Mouse (Mus musculus) thymus, postnatal 4 days (tissue): ENCODE measurements around the gene Abl1.
A peak's percentile ranks its signal among the peaks of the same experiment; 100 is the strongest.

ENCODE experiments used
- DNase-seq: peaks from one replicate; pipeline ENCODE4 v3.0.0; 2021

The Abl1 gene

DNA sequence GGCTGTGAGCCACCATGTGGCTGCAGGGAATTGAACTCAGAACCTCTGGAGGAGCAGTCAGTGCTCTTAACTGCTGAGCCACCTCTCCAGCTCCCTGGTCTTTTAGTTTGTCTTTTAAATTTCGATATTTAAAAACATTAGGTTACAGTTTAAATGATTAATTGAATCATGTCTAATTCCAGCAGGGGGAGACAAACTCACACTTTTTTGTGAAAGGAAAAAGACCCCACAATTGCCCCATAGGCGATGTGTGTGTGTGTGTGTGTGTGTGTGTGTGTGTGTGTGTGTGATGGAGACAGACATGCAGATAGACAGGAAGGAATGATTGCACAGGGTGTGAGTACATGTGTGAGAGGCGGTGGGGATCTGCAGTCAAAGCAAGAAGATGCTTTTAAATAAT, 100.1 kb downstream of the Abl1 start:
- DNase-seq: no peak

DNA sequence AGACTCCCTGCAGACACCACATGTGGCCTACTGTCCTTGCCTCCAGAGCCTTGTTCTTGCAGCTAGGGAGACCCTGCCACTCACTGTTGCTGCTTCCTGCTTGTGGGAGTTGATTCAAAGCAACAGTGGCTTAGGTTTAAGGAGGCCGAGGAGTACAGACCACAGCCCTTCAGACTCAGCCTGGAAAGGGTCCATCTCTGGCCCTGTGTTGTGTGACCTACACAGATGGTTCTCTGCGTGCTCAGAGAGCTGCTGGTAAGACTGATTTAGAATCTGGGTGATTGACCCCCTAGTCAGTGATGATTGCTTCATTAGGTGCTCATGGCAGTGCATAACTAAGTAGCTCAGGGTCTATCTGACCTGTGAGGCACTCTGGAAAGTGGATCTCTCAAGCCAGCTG, 101.0 kb downstream of the Abl1 start:
- DNase-seq: no peak

DNA sequence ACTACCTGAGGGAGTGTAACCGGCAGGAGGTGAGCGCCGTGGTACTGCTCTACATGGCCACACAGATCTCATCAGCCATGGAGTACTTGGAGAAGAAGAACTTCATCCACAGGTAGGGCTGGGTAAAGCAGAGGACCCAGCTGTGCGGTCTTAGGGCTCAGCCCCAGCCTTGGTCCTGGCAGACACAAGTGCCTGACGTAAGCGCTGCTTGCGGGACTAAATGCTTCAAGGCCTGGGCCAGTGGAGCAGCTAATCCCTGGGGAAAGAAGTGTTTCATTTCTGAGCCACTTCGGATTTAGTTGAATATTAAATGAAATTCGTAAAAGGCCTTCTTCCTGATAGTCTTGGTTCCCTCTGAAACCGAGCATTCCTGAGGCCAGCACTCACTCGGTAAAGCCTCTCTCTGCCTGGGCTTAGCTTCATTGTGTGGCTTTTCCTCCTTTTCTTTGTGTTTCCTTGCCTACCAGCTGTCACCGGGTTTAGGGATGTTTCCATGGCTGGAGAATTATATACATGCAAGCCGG, 102.6 kb downstream of the Abl1 start:
- DNase-seq: no peak

DNA sequence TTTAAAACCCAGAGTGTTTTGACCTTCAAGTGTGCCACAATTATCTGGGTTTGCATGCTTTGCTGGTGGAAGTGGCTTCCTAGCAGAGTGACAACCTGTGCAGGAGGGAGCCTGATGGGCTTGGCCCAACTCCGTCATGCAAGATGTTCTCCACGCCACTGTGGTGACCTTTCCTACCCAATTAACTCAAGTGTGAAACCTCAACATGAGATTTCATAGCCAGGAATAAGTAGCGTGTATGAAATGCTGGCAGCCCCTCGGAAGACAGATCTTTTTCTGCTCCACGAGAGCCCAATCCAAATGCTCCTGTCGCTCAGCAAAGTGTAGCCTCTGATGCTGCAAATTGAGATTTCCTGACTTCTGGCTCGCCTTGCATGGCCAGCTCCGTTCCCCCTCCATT, 103.1 kb downstream of the Abl1 start:
- no peak for DNase-seq

DNA sequence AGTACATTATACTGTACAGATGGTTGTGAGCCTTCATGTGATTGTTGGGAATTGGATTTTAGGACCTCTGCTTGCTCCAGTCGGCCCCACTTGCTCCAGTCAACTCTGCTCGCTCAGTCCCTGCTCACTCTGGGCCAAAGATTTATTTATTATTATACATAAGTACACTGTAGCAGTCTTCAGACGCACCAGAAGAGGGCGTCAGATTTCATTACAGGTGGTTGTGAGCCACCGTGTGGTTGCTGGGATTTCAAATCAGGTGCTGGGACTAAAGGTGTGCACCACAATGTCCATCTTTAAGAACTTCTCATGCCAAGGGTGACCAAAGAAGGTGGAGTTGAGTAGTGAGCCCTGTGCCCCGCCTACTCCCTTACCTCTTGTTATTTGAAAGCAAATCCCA, 104.4 kb downstream of the Abl1 start:
- no peak for DNase-seq

DNA sequence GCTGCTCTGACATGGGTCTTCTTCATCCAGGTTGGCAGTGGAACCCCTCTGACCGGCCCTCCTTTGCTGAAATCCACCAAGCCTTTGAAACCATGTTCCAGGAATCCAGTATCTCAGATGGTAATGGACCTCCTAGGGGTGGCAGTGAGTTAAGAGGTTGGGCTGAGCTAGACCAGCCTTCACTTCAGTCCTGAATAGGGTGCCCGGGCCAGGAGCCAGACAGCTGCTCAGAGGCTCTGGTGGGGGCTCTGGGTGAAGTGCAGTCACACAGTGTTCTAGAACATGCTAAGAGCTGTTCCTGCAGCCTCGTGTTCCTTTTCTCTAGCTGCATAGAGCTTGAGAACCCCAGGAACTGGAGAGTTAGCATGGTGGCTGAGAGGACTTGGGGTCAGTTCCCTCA, 108.8 kb downstream of the Abl1 start:
- no peak for DNase-seq

DNA sequence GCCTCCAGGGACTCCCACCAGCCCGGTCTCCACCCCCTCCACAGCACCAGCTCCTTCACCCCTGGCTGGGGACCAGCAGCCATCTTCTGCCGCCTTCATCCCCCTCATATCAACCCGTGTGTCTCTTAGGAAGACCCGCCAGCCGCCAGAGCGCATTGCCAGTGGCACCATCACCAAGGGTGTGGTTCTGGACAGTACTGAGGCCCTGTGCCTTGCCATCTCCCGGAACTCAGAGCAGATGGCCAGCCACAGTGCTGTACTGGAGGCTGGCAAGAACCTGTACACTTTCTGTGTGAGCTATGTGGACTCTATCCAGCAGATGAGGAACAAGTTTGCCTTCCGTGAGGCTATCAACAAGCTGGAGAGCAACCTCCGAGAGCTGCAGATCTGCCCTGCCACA, 113.2 kb downstream of the Abl1 start:
- no peak for DNase-seq

DNA sequence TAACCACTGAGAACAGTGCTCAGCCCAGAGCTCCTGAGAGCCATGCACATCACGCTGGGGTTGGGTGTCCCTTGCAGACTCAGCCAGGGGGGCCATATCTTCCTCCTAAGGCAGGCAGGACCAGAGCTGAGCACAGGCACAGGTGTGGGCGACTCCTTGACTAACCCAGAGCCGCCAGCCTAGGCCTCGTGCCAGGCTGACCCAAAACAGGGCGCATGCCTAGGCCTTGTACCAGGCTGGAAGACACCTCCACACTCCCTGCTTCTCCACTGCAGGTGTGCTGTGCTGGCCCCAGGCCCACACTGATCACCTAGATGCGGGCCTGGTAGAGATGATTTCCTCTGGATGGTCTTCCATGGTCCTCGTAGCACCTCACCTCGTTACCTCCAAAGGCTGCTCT, 114.6 kb downstream of the Abl1 start:
- no peak for DNase-seq

DNA sequence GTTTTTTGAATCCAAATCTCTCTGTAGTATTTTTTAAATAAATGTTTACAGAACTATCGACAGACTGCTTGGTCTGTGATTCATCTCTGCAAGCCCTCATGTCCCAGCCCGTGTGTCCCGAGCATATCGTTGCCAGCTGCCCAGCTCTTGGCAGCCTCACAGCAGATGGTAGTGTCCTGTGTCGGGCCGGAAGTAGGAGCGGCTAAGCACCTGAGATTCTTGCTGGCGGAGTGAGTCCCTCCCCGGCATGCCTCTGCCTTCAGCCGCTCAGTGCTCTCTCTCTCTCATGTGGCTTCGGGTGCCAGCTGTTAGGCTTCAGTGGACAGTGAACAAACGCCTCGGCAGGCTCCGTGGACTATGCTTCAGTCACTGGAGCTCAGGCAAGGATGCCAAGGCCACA, 115.3 kb downstream of the Abl1 start:
- no peak for DNase-seq

DNA sequence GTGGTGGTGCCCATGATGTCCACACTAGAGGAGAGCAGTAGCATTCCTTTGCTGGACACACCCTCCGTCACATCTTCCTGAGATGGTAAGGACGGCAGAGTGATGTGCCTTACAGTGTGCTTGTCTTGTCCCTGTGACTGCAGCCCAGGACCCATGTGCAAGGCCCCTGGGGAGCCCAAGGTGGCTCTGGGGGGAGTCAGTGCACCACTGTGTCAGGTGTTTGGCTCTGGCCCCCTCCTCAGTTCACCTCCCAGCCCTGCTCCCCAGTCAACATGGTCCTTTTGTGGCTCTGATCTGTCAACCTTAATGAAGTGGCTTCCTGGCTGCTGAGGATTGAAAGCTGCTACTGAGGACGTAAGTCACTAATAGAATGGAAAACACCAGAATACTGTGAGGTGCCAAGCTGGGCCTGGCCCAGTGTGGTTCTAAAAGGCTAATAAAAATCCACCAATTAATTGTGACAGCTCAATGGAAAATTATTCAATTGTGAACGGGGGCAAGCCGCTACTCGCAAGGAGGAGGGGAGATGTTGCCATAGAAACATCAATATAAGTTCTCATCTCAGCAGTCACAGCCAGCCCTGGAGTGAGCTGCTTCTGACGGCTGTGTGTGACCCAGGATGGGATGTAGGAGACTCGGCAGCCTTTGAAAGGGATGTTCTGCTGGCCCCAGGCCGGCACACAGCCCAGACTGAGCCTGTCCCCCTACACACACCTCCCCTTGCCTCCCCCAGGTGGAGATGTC, 118.6 kb downstream of the Abl1 start:
- no peak for DNase-seq

DNA sequence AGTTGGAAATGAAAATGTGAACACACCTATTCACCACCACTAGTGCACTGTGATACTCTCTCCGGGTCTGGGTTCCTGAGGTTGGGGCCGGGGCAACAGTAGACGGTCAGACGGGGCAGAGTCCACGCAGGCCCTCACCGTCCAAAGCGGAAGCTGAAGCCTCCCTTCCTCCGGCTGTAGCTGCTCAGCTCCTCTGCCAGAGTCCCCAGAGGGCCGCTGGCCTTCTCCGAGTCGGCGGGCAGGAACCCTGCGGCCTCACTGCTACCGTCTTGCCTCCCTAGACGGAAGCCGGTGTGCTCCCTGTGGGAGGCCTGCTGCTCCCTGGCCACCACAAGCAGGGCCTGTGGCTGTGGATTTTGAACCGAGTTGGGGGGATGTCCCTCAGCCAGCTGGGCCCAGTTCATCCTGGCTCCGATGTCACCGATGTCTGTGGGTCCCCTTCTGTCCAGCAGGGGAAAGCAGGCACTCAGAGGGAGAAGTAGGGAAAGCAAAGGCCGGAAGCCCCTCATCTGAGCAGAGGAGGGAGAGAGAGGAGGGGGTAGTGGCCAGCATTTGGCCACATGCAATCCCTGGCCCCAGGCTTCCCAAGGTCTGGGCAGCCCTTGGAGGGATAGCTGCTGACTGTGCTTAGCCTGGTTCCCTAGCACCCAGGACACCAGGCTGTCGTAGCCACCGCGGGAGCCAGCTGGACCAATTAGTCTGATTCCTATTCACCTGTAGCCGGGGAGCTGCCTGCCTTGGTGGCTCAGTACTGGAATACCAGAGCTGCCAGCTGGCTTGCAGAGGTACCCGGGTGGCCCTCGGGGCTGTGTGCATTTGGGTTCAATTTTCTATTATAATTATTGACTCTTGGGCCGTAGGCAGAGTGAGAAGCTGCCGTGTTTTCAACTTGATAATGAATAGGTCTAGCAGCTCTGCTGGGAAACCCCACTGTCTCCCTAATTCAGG, 120.5 kb downstream of the Abl1 start:
- DNase-seq: no peak

DNA sequence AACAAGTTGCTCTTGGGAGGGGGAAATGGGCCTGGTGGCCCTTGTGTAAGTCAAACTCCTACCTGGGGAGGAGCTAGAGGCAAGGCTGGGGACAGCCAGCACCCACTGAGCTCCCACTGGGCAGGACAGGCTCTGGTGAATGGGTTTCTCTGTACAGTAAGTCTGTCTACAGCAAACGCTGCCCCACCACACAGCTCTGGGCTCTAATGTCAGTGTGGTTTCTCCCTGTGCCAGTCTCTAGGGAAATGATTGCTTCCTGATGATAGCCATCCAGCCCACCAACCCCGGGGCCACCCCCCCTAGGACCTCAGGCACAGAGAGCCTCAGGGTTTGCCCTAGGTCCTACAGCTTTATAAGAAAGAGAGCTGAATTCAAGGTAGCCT, 121.2 kb downstream of the Abl1 start:
- no peak for DNase-seq

DNA sequence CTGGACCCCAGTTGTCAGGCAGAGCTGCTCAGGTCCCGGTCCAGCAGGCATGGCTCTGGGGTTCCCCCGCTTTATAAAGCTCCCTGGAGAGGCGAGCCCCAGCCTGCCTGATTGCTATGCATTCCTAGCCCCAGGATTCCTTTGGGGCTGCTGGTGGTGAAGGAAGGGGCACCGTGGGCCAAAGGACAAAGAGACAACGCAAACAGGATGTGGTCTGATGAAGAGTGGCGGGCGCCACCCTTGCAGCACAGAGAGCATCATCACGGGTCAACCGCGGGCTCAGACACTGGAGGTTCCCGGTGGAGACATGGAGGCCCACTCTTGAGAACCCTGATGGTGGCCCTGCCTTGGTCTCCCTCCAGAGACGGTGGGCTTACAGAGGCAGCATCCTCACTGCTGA, 122.3 kb downstream of the Abl1 start, which contains the start of gene Qrfp:
Gene Qrfp, minus strand, starts transcription at position 137 of the 400 bp plus-strand sequence.
- DNase-seq: no peak

DNA sequence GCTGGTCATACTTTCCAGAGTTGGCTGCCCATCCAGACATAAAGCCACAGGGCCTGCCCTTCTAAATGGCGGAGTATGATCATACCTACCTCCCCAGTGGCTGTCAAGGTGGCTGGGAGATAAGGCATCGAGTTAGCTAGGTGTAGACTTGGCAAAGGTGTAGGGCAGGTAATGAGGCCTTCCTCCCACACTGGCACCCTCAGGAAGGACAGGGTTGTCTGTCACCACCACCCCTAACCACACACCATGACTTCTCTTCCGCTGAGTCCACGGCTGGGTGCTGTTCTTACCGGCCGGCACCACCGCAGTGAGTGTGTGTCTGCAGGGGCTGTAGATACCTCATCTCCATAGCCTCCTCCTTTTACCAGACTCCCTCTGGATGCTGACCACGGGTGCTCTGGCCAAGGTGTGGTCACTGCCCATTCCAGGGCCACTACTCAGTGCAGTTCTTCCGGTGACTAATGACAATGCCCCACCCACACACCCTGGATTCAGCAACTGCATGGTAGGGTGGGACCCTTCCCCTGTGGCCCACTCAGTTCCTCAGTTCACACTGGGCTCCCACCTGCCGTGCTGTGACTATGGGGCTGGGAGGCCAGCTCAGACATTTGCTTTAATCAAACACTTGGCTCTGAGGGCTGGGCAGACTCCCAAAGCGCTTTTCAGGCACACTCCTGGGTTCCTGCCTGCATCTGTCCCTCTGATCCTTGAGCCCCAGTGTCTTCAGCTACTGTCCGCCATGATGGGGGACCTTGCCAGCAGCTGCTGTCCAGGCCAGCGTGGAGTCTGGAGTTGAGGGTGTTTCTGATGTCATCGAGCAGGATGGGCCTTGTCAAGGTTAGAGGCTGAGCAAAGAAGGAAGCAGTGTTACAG, 123.1 kb downstream of the Abl1 start:
- no peak for DNase-seq

DNA sequence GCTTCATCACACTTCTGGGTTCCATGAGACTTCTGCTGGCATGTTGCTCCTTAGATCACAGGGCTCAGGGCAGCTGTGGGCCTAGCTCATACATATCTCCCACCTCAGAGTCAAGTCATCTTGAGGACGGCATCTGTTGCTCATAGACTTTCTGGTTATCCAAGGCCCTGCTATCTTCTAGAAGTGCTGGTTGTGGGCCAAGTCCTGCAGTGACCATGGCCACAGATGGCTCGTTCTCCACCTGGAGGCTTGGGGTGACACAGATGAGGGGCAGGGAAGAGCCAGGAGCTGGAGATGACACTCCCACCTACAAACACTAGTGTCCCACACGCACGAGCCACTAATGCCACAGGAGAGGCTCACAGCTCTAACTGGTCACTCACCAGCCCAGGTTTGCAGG, 125.5 kb downstream of the Abl1 start:
- DNase-seq: no peak

DNA sequence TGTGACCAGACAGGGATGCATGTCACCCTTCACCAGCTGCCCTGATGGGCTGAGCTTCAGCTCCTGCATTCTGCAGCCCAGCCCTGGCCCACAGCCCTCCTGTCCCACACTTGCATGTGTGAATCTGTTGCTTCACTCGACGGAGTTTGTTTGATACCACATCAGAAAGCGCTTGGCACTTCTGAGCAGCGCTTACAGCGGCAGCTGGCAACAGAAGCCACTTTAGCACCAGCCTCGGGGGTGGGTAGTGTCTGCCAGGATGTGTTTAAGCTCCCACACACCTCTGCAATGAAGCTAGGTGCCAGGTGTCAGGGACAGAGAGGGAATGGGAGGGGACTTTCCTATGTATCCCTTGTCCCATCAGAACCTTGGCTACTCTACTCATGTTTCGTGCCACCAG, 126.5 kb downstream of the Abl1 start:
- peak; percentile 71 for DNase-seq

DNA sequence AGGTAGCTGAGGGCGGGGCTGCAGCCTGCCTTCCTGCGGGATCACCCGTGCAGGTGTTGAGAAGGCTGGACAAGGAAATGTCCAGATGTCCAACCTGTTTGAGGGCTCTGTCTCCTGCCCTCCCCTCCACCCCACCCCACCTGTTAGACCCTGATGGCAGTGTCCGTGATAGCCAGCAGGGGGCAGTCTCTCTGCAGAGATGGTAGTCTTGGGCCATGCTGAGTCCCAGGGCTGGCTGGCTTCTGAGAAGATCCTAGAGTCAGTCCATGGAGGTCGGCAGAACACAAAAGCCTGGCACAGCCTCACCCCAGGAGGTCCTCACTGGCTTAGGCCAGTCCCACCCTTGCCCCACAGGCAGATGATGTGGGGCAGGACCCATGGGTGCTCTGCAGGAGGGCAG, 127.2 kb downstream of the Abl1 start:
- peak; percentile 85 for DNase-seq

DNA sequence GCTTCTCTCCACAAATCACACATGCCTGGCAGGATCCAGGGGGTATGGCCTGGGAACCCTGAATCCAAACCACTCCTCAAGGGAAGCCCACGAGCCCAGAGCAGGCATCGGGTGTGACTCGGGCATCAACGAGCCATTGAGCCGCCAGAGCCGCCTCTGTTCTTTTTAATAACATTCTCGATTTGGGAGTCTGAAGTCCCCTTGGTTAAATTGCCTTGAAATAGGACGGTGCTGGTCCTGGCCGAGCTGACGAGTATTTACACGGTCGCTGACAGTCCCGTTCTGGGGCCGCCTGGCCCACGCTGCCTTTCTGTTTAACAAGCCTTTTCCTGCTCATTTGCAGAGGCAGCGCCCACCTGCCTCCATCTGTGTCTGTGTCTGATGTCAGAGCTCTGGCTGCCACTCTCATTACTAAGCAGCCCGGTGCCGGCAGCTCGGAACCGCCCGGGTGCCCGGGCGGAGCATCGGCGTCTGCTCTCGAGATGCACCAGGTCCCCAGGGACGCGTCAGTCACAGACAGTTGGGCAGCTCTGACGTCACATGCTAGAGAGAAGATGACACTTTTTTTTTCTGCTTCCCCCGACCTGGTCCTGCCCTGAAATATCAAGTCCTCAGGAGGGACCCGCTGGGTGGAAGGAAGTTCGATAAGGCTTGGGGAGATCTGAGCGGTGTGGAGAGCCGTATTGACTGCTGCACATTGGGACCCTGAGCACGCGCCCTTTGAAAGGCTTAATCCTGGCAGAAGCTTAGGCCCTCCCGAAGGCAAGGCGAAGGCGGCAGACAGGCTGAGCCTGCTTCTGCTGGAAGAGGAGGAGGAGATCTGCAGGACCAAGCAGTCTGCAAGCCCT, 134.6 kb downstream of the Abl1 start:
- DNase-seq: peak; percentile 33

DNA sequence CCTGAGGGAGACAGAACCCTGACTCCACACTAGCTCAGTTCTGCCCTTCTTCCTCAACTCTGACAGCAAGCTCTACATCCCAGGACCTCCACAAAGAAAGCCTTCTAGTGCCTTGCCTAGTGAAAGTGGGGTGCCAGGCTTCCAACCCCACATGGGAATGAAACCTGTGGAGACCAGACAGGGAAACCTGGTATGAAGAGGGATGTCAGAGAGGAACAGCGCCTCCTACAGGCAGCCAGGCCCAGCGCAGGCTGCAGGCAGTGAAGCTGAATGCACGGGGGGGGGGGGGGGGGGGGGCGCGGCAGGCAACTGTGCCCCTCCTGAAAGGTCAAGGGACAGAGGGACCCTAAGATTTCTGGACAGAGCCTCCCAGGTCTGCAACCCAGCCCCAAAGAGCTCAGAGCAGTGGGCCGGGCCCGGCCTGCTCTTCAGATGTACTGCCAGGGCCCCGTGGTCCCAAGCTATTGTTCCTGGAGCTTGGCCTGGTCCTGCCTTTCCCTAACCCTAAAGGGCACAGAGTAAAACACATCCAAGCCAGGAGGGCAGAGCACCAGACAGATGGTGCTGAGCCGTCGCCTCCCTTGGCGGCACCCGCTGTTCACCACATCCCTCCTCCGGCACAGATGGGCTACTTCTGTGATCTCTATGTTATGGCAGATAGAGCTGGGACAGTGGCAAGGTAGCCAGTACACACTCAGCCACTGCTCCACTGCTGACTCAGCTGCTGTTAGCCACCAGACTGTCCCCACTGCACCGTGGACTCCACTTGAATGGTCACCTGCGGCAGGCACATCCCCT, 136.0 kb downstream of the Abl1 start:
- DNase-seq: peak; percentile 81

DNA sequence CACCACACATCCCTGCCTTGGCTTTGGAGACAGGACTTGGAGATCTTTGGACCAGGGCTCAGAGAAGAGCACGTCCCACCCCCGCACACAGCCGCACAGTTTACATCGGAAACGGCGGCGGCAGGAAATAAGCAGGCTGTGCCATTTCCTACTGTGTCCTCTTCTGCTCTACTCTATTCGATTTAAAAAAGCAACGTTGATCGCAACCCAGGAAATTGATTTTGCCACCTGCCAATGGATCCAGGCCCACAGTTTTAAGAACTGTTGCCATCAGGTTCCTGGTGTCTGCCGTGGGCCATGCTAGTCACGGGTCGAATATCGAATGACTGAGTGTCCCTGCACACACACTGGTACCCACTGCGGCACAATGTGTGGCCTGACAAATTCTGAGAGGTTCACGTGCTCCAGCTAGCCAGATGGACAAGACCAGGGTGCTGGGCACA, 137.3 kb downstream of the Abl1 start:
- peak; percentile 66 for DNase-seq
